Mouse (Mus musculus) B cell, adult 62 days (primary cell): ENCODE data around the gene Ttll9. TPM values are rescaled to one million over a fixed set of nuclear protein-coding genes. Genes with fewer than 3 reads are reported as not detected.

Experiments used
- total RNA-seq: library from RNA; stranded (reverse); gene quantifications from 4 replicates; pipeline ENCODE4 v1.2.4, GENCODE M21; 2023

Ttll9 gene
- total RNA-seq: not detected in 4 replicates

DNA sequence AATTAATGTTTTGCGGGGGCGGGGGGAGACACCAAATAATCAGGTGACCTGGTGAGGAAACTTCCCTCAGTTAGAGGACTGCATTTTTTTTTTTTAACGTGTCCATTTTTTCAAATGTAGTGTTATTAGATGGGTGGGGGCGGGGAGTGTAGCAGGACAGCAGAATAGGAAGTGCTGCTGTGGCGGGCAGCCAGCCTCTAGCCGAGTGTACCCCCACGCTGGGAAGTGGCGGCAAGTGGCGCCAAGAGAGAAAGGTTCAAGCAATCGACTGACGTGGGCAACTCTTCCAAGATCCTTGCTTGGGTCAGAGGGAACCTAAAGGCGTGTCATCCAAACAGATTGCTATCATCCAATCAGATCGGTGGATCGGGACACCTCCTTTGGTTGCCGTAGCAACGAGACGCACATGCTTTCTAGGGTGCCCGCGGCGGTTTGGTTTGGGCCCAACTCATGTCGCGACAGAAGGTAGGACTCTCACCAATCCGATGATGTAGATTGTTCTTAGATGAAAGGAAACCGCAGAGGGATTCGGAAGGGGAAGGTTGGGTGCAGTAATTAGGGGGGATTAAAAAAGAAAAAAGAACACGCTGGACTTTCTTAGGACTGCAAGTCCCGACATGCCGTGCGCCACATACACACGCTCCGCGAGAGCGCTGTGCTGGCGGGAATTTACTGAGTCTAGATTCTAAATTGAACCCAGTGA lies at the start of gene Ttll9:
Ttll9 (plus strand) TSS at position 395 of the 703 bp plus-strand sequence.

DNA sequence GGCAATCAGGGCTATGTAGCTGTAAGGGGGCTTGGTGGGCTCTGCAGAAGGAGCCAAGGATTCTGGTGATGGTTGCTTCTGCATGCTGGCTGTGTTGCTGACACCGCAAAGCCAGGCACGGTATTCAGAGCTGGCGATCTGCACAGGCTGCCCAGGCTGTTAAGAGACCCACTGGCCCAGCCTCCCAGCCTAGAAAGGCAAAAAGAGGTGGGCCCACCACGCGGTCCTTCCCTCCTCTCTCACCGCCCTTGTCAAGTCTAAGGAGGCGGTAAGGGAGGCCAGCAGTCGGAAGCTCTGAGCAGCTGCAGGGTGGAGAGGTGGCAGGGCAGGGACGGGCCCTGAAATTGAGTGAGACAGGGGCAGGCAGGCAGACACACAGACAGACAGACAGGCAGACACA lies 29.2 kb upstream of the Ttll9 start, which contains the start of gene Foxs1:
Foxs1 (minus strand) TSS at position 161 of the 400 bp plus-strand sequence.

DNA sequence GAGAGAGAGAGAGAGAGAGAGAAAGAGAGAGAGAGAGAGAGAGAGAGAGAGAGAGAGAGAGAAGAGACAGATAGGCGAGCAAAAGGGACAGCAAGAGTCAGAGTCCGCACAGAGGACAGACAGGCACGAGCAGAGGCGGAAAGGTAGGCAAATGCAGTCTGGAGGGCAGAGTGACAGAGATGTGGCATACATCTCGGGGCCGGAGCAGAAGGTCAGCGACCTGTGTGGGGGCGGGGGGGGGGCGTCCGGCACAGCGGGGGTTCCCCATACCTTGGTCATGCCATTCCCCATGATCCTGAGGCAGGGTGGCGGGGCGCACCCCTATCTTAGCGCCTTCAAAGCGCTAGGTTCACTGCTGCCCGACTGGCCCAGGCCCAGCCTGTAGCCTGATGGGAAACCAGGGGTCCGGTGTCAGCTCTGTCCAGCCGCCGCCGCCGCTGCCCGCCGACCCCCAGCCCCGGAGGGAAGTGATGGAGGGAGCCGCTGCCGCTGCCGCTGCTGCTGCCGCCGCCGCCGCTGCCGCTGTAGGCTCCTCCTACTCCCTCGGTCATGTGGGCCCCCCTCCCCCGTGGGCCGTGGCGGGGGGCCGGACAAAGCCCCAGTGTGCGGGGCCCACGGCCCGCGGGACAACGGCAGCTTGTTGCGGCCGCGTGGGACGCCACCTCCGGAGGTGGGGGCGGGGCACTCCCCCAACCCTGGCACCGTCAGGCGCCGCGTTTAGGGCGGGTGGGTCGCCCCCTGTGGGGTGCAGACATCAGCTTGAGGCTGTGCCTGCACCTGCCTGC lies 11.0 kb upstream of the Ttll9 start, which contains the start of gene Dusp15:
Dusp15 (minus strand) TSS at position 634 of the 785 bp plus-strand sequence.

DNA sequence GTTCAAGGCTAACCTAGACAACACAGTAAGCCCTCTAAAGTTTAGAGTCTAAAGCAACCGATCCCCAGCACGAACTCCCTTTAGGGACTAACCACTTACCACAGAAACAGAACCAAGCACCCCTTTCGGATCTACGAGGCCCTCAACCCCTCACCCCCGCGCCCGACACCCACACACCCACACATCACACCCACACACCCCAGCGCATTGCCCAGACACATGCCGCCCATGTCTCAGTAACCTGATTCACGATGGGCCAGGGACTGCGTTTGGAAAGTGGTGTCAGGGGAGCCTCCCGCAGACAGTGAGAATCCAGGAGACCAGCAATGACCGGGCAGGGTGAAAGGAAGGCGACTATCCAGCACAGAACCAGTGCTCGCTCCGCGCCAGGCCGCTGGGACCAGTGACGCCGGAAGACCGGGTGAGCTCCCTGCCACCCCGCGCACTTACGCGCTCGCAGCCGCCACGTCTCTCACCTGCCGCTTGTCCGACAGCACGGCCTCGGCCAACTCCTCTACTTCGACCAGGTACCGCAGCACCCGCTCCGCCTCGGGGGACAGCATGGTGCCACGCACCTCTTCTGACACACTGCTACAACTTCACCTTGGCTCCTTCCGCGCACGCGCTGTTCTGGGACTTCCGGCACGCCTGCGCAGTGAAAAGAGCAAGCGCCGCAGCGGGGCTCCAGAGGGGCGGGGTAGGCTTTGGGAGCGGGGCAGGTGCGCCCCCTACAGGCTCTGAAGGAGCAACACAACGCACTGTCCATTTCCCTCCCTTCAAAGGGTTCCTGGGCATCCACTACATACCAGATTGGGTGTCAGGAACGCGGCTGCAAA lies 52.7 kb downstream of the Ttll9 start, which contains the start of gene Pdrg1:
Pdrg1 (minus strand) TSS at position 670 of the 836 bp plus-strand sequence.

DNA sequence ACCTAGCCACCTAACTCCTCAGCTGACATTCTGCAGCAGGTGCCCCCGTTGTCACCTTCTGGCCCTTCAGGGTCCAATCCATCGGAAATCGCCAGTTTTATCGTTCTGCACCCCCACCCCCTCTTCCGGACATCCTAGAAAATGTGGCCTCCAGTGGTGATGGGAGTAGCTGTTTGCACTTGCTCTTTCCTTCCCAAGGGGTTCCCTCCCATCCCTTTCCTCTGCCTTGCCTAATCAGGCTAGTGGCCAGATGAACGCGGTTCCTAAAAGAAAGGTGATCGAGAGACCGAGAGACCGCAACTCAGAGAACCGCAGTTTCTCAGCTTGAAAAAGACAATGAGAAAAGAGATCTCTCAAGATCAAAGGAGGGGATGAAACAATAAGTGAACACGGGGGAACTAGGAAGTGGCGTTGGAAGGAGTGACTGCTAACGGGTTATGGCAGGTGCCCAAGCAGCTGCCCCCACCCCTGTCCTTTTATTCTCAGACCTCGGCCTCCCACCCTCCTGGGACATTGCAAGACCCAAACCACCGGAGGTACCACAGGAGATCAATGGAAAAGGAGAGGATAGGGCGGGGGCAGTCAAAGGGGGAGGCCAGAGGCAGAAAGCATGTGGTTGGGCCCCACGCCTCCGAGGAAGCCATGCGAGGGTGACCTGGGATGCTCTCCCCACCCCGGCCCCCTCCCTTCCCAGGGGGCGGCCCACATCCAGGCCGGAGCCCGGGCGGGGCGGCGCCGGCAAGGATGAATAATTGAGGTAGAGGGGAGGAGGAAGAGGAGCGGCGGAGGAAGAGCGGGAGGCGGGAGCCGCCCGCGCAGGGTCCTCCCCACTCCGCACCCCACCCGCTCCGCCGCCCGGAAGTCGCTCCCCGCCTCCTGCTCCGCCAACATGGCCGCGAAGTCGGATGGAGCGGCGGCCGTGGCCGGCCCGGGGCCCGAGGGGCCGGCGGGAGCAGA lies 69.1 kb downstream of the Ttll9 start, which contains the start of gene Xkr7:
Xkr7 (plus strand) TSS at position 727 of the 957 bp plus-strand sequence.

Other genes starting within 250 kb of the Ttll9 start
- gene Id1, start 226.2 kb upstream of the Ttll9 start, total RNA-seq: 0.81 to 2.2 TPM in 2 of 4 replicates, not detected in the others
- gene Cox4i2, start 208.3 kb upstream of the Ttll9 start, total RNA-seq: not detected in 4 replicates
- gene Bcl2l1, start 130.8 kb upstream of the Ttll9 start, total RNA-seq: 4.7 to 13.7 TPM (median 7.7 TPM) in 4 replicates
- gene Tpx2, start 114.5 kb upstream of the Ttll9 start, total RNA-seq: 1.6 to 3.0 TPM (median 2.0 TPM) in 4 replicates
- gene Mylk2, start 51.1 kb upstream of the Ttll9 start, total RNA-seq: not detected in 4 replicates
- not detected in 4 replicates for gene Foxs1, start 29.3 kb upstream of the Ttll9 start, total RNA-seq
- gene Dusp15, start 10.8 kb upstream of the Ttll9 start, total RNA-seq: not detected in 4 replicates
- 48.6 to 58.9 TPM (median 58.5 TPM) in 4 replicates for gene Pdrg1, start 52.9 kb downstream of the Ttll9 start, total RNA-seq
- not detected in 4 replicates for gene Xkr7, start 69.4 kb downstream of the Ttll9 start, total RNA-seq
- not detected in 4 replicates for gene Ccm2l, start 103.5 kb downstream of the Ttll9 start, total RNA-seq
- 123 to 143 TPM (median 132 TPM) in 4 replicates for gene Hck, start 146.0 kb downstream of the Ttll9 start, total RNA-seq
- 75.6 to 97.6 TPM (median 84.2 TPM) in 4 replicates for gene Tm9sf4, start 198.8 kb downstream of the Ttll9 start, total RNA-seq